Mouse (Mus musculus): ENCODE data around the gene Clca2.

DNA sequence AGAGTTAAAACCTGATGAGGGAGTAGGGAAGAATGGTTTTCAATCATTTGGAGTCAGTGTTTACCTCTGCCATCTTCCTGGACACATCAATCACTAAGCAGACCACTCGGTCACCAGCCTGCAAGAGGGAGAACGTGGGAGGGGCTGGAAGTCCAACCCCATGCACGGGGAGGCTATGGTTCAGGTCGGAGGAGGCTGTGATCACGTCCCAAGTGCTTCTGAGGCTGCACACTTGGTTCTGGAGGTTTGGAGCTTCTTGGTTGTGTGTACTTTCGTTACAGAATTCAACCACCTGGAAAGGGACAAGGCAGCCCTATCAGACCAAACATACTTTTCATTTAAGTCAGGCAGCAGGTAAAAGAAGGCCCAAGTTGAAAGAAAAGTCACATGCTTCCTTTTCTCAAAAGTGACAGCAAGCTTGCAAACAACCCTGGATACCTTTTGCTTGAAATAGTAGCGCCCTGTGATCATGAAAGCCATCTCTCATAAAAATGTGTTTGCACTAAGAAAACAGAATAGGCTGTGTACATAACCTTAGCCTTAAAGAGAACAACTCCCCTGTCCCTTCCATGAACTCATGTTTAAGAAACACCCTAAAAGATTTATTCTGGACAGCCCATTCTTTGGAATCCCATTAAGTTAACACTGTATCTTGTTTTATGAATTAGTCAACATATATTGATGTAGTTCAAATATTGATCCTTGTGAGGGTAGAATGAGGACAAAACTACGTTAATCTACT lies 11.2 kb downstream of the Clca2 start:
- TF ChIP-seq CTCF (IDR thresholded peaks at IDR 0.05; ENCODE audit: low read depth), result no peak
- no peak for TF ChIP-seq EP300 (IDR thresholded peaks at IDR 0.05; ENCODE audit: low read depth)

All from heart, postnatal 0 days (tissue).